Mouse (Mus musculus) hematopoietic stem cell, adult 5-6 weeks (primary cell): ENCODE measurements at regions not wholly inside any gene's neighbourhood (a gene's known extent, or its start where the extent isn't known, plus 50 kb on each side); places are given as distances from the start of the nearest gene placed in this dataset.

Experiments used
- ATAC-seq, 2 experiments: fragments of 125-278 bp in 1 of 2; replicated peaks in 1 of 2; 2 replicates each; pipeline ENCODE4 v1.8.0; 2016 to 2017; ENCODE audit warnings: inconsistent platforms in 2 of 2, mild to moderate bottlenecking in 2 of 2, moderate number of reproducible peaks in 2 of 2, low read depth in 1 of 2, moderate TSS enrichment in 1 of 2; ENCODE audit not compliant: low FRiP score in 2 of 2, poor library complexity in 2 of 2, severe bottlenecking in 2 of 2, insufficient read depth in 1 of 2, low TSS enrichment in 1 of 2

GRCm38 (mm10) chr12:78133984-78134383 lies 60.1 kb upstream of the Gm6657 start:
- no peak for ATAC-seq

DNA sequence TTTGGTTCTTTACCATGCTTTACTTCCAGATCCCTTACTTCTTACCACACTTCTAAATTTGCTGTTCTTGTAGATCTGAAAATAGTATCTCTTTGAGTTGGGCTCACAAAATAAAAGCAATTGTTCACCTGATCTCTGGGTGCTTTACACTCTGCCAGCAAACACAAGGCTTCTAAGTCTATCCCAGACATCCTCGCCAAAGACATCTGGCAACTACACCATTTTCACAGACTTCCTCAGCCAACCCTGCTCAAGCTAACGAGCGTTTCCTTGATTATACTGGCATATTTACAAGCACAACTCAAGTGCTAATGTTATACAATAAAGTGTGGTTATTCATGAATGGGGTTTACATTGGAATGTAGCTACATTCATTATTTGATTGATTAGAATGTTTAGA lies 56.8 kb upstream of the Gm6657 start:
- no peak for ATAC-seq

GRCm38 (mm10) chr12:78138467-78138866 lies 55.6 kb upstream of the Gm6657 start:
- no peak for ATAC-seq
